Mouse (Mus musculus) neural tube, embryonic 11.5 days (tissue): ENCODE measurements around the gene Nfe2. TPM values are rescaled to one million over a fixed set of nuclear protein-coding genes. Genes with fewer than 3 reads are reported as not detected.

Experiments
- ATAC-seq: fragments of 200-750 bp; cut with Nextera tagmentation; 2 replicates; pipeline ENCODE4 v1.8.0; 2017; ENCODE audit warnings: moderate number of reproducible peaks, mild to moderate bottlenecking, moderate TSS enrichment, moderate library complexity; ENCODE audit not compliant: insufficient read depth, low FRiP score, low TSS enrichment
- DNase-seq: peaks from one replicate; pipeline ENCODE4 v3.0.0-alpha.2; 2015; ENCODE audit warnings: low spot score
- H3K27ac ChIP-seq: fragments of 300-500 bp; sonication (generic); 2 replicates; pipeline ENCODE4 v1.5.1; 2014; ENCODE audit warnings: low read depth, mild to moderate bottlenecking, low read length
- H3K27me3 ChIP-seq: fragments of 300-500 bp; sonication (generic); 2 replicates; pipeline ENCODE4 v1.6.1; 2014; ENCODE audit warnings: mild to moderate bottlenecking, low read length, mixed read lengths; ENCODE audit not compliant: control insufficient read depth, insufficient read depth
- H3K36me3 ChIP-seq: fragments of 300-500 bp; sonication (generic); 2 replicates; pipeline ENCODE4 v1.6.1; 2014; ENCODE audit warnings: mild to moderate bottlenecking, low read length, moderate library complexity, mixed read lengths; ENCODE audit not compliant: control insufficient read depth, insufficient read depth
- H3K4me1 ChIP-seq: fragments of 300-500 bp; sonication (generic); 2 replicates; pipeline ENCODE4 v1.6.1; 2014; ENCODE audit warnings: low read length, mixed read lengths; ENCODE audit not compliant: control insufficient read depth, insufficient read depth
- H3K4me2 ChIP-seq: fragments of 300-500 bp; sonication (generic); 2 replicates; pipeline ENCODE4 v1.6.1; 2014; ENCODE audit warnings: low read depth, mild to moderate bottlenecking, moderate library complexity
- H3K4me3 ChIP-seq: fragments of 300-500 bp; sonication (generic); 2 replicates; pipeline ENCODE4 v1.5.1; 2014; ENCODE audit warnings: low read depth, low read length
- H3K9ac ChIP-seq: fragments of 300-500 bp; sonication (generic); 2 replicates; pipeline ENCODE4 v1.6.1; 2014; ENCODE audit warnings: mild to moderate bottlenecking, low read length
- H3K9me3 ChIP-seq: fragments of 300-500 bp; sonication (generic); 2 replicates; pipeline ENCODE4 v1.6.1; 2016; ENCODE audit warnings: low read length; ENCODE audit not compliant: control insufficient read depth
- WGBS: fragments of 180-500 bp; shearing (Covaris S2); extraction: QIAGEN DNeasy Blood & Tissue Kit; methylation state at CpG from one replicate; pipeline ENCODE4 v1.1.7; 2014; 5-methylcytosine and 5-hydroxymethylcytosine counted together
- polyA plus RNA-seq: library from polyadenylated mRNA; unstranded; fragments of >200 nt; fragmentation: Nextera tagmentation; extraction: Ambion mirVana; gene quantifications from 2 replicates; pipeline ENCODE4 v1.2.1, GENCODE M21; 2014

Gene Nfe2
- polyA plus RNA-seq, 1 experiment from 2014 or later: 6.5 TPM

GRCm38 (mm10) chr15:103224161-103224560 lies 34.0 kb downstream of the Nfe2 start:
- no peaks in the 10 kb centered on the region for H3K4me1 ChIP-seq
- no peaks in the 10 kb centered on the region for H3K36me3 ChIP-seq
- no peak overlapping the region for H3K9ac ChIP-seq
- H3K4me3 ChIP-seq: no peak overlapping the region
- H3K27ac ChIP-seq: no peak overlapping the region
- ATAC-seq (no peak), DNase-seq (no peak)
- H3K4me2 ChIP-seq: no peak overlapping the region
- no peaks in the 10 kb centered on the region for H3K27me3 ChIP-seq
- 88% methylated on average over 2 of the region's 2 CpGs for WGBS
- no peaks in the 10 kb centered on the region for H3K9me3 ChIP-seq

- Histone ChIP-seq H3K4me2 (no peak overlapping the region), H3K9me3 (no peaks in the 10 kb centered on the region), H3K36me3 (no peaks in the 10 kb centered on the region), H3K27me3 (no peaks in the 10 kb centered on the region), H3K4me1 (peaks cover 5% of the 10 kb centered on the region; the same call in 1 of the 2 replicates), H3K27ac (no peak overlapping the region), H3K4me3 (no peak overlapping the region), H3K9ac (no peak overlapping the region)
- ATAC-seq (no peak), DNase-seq (no peak)
- WGBS: 93% methylated on average over 1 of the region's 1 CpGs
These were observed 36.8 kb downstream of the Nfe2 start for GRCm38 (mm10) chr15:103221386-103221785.

GRCm38 (mm10) chr15:103220785-103221184 lies 37.4 kb downstream of the Nfe2 start:
- H3K9ac ChIP-seq: no peak overlapping the region
- no peak overlapping the region for H3K27ac ChIP-seq
- H3K9me3 ChIP-seq: no peaks in the 10 kb centered on the region
- no peak for DNase-seq
- no peak overlapping the region for H3K4me2 ChIP-seq
- H3K27me3 ChIP-seq: no peaks in the 10 kb centered on the region
- H3K36me3 ChIP-seq: no peaks in the 10 kb centered on the region
- H3K4me1 ChIP-seq: peaks cover 10% of the 10 kb centered on the region
- no peak overlapping the region for H3K4me3 ChIP-seq
- WGBS: 68% methylated on average over 3 of the region's 3 CpGs
- no peak for ATAC-seq

GRCm38 (mm10) chr15:103216052-103216451 lies 42.2 kb downstream of the Nfe2 start:
- WGBS: 20% methylated on average over 2 of the region's 2 CpGs
- DNase-seq (no peak), ATAC-seq (no peak)
- Histone ChIP-seq H3K27me3 (no peaks in the 10 kb centered on the region), H3K4me3 (no peak overlapping the region), H3K4me2 (peak overlapping the region; percentile 53), H3K27ac (peak overlapping the region; percentile 95), H3K4me1 (peaks cover 22% of the 10 kb centered on the region), H3K36me3 (0 out of 2 replicates have a peak, but pooled peaks cover 2% of the 10 kb centered on the region), H3K9me3 (no peaks in the 10 kb centered on the region), H3K9ac (no peak overlapping the region; the same call in 1 of the 2 replicates)

- Histone ChIP-seq H3K4me2 (peak overlapping the region; percentile 53), H3K4me1 (peaks cover 22% of the 10 kb centered on the region)
These were observed 43.0 kb downstream of the Nfe2 start for GRCm38 (mm10) chr15:103214971-103215907.

GRCm38 (mm10) chr15:103214149-103214548 lies 44.1 kb downstream of the Nfe2 start:
- no peaks in the 10 kb centered on the region for H3K27me3 ChIP-seq
- no peak for ATAC-seq
- 28% methylated on average over 2 of the region's 2 CpGs for WGBS
- H3K27ac ChIP-seq: peak overlapping the region; percentile 11; the same call in 1 of the 2 replicates
- H3K36me3 ChIP-seq: peaks cover 12% of the 10 kb centered on the region
- peaks cover 22% of the 10 kb centered on the region for H3K4me1 ChIP-seq
- peak; percentile 13 for DNase-seq
- no peak overlapping the region; the same call in 1 of the 2 replicates for H3K9ac ChIP-seq
- H3K4me3 ChIP-seq: peak overlapping the region; percentile 16; the same call in 1 of the 2 replicates
- peak overlapping the region; percentile 37 for H3K4me2 ChIP-seq
- no peaks in the 10 kb centered on the region for H3K9me3 ChIP-seq

More at GRCm38 (mm10) chr15:103214971-103215907, 43.0 kb downstream of the Nfe2 start:
- ATAC-seq (peak; percentile 97), DNase-seq (peak; percentile 93)
- peaks cover 9% of the 10 kb centered on the region for H3K36me3 ChIP-seq
- H3K27me3 ChIP-seq: no peaks in the 10 kb centered on the region
- under 1% methylated on average over 15 of the region's 15 CpGs for WGBS
- H3K4me3 ChIP-seq: peak overlapping the region; percentile 30
- H3K27ac ChIP-seq: peak overlapping the region; percentile 95
- H3K9ac ChIP-seq: peak overlapping the region; percentile 54
- no peaks in the 10 kb centered on the region for H3K9me3 ChIP-seq

GRCm38 (mm10) chr15:103205156-103205555 lies 53.0 kb downstream of the Nfe2 start:
- H3K27ac ChIP-seq: no peak overlapping the region
- H3K36me3 ChIP-seq: peaks cover 11% of the 10 kb centered on the region
- DNase-seq: no peak
- H3K9ac ChIP-seq: no peak overlapping the region
- WGBS: 74% methylated on average over 2 of the region's 2 CpGs
- H3K9me3 ChIP-seq: no peaks in the 10 kb centered on the region
- no peak overlapping the region for H3K4me2 ChIP-seq
- H3K27me3 ChIP-seq: no peaks in the 10 kb centered on the region
- H3K4me3 ChIP-seq: no peak overlapping the region
- ATAC-seq: no peak
- no peaks in the 10 kb centered on the region for H3K4me1 ChIP-seq

- Histone ChIP-seq H3K36me3 (peaks cover 13% of the 10 kb centered on the region), H3K9me3 (no peaks in the 10 kb centered on the region), H3K4me3 (no peak overlapping the region), H3K27me3 (no peaks in the 10 kb centered on the region), H3K9ac (no peak overlapping the region), H3K27ac (no peak overlapping the region), H3K4me2 (no peak overlapping the region), H3K4me1 (no peaks in the 10 kb centered on the region)
- 59% methylated on average over 6 of the region's 6 CpGs for WGBS
- peak; percentile 53 for DNase-seq
- ATAC-seq: no peak
These were observed 56.0 kb downstream of the Nfe2 start for GRCm38 (mm10) chr15:103202088-103202793.
